In the genomic region with DNA sequence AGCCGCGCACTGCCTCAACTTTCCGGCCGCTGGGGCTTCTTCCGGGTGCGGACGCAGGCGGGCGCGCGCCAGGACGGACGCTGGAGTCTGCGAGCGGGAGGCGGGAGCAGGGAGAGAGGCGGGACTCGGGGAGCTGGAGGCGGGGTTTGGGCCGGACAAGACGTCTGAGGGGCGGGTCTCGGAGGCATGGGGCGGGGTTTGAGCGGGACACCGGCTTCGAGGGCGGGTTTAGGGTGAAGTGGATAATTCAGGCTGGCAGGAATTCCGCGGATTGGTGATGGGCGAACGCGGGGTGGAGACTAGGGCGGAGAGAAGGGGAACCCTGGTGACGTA, we compare ENCODE assay signal across 8 mouse cellular contexts. TPM values are rescaled to one million over a fixed set of nuclear protein-coding genes. Genes with fewer than 3 reads are reported as not detected.
A peak's percentile ranks its signal among the peaks of the same experiment; 100 is the strongest.
DNase-seq lines count a peak whose midpoint lies in the region; ATAC-seq and TF ChIP-seq lines count a peak whose summit lies in the region.

No protein-coding gene starts in this region.

- H3K4me3 ChIP-seq in C2C12 (ENCODE audit: insufficient read depth, poor library complexity, severe bottlenecking): peak overlapping the region; percentile 96
- H3K4me3 ChIP-seq in erythroblast, embryonic 14.5 days (replicated peaks): peak overlapping the region; percentile 98
- peak overlapping the region; percentile 82 for H3K4me3 ChIP-seq in heart, embryonic 12.5 days
- H3K4me3 ChIP-seq in kidney, postnatal 0 days (replicated peaks; ENCODE audit: low read depth, low read length): peak overlapping the region; percentile 82
- H3K4me3 ChIP-seq in liver, embryonic 11.5 days (ENCODE audit: low read depth, low read length): peak overlapping the region; percentile 79
- peak overlapping the region; percentile 83 for H3K4me3 ChIP-seq in stomach, embryonic 14.5 days (ENCODE audit: low read depth, low read length)

- peaks cover 10% of the 10 kb centered on the region for H3K79me3 ChIP-seq in C2C12 (ENCODE audit: low read depth)

- H3K27ac ChIP-seq in heart, embryonic 12.5 days (ENCODE audit: poor library complexity, severe bottlenecking): peak overlapping the region; percentile 94
- peak overlapping the region; percentile 97 for H3K27ac ChIP-seq in kidney, postnatal 0 days
- peak overlapping the region; percentile 93 for H3K27ac ChIP-seq in liver, embryonic 11.5 days (ENCODE audit: low read depth, low read length)
- H3K27ac ChIP-seq in stomach, embryonic 14.5 days (ENCODE audit: low read length): peak overlapping the region; percentile 94

- peaks cover 6% of the 10 kb centered on the region for H3K36me3 ChIP-seq in C2C12 (ENCODE audit: control insufficient read depth, insufficient read depth)
- peaks cover 22% of the 10 kb centered on the region for H3K36me3 ChIP-seq in erythroblast, embryonic 14.5 days (ENCODE audit: control insufficient read depth)
- H3K36me3 ChIP-seq in heart, embryonic 12.5 days: peaks cover 9% of the 10 kb centered on the region
- H3K36me3 ChIP-seq in kidney, postnatal 0 days (ENCODE audit: insufficient read depth, low read length): no peaks in the 10 kb centered on the region
- H3K36me3 ChIP-seq in liver, embryonic 11.5 days (ENCODE audit: control insufficient read depth, insufficient read depth, low read length): peaks cover 4% of the 10 kb centered on the region; the same call in 1 of the 2 replicates
- 0 out of 2 replicates have a peak, but pooled peaks cover 3% of the 10 kb centered on the region for H3K36me3 ChIP-seq in stomach, embryonic 14.5 days (ENCODE audit: control insufficient read depth, insufficient read depth, low read length)

- TF ChIP-seq POLR2A in brain, embryonic 14.5 days (IDR thresholded peaks at IDR 0.05; ENCODE audit: borderline replicate concordance, extremely low read depth, insufficient read depth, insufficient read length, poor library complexity, severe bottlenecking): peak; percentile 41; the same call in 1 of the 2 replicates

- peak overlapping the region; percentile 61 for H3K4me2 ChIP-seq in heart, embryonic 12.5 days
- H3K4me2 ChIP-seq in kidney, postnatal 0 days (ENCODE audit: low read length): peak overlapping the region; percentile 64
- H3K4me2 ChIP-seq in liver, embryonic 11.5 days: peak overlapping the region; percentile 68
- peak overlapping the region; percentile 10 for H3K4me2 ChIP-seq in stomach, embryonic 14.5 days (replicated peaks; ENCODE audit: low read depth, low read length)

- H3K27me3 ChIP-seq in C2C12 (ENCODE audit: control insufficient read depth, insufficient read depth, insufficient read length): no peaks in the 10 kb centered on the region
- peaks cover 3% of the 10 kb centered on the region for H3K27me3 ChIP-seq in erythroblast, embryonic 14.5 days (ENCODE audit: control insufficient read depth)
- H3K27me3 ChIP-seq in heart, embryonic 12.5 days (replicated peaks): no peaks in the 10 kb centered on the region
- no peaks in the 10 kb centered on the region for H3K27me3 ChIP-seq in kidney, postnatal 0 days (ENCODE audit: insufficient read depth, low read length)
- no peaks in the 10 kb centered on the region for H3K27me3 ChIP-seq in liver, embryonic 11.5 days (replicated peaks; ENCODE audit: control insufficient read depth, insufficient read depth, low read length)
- H3K27me3 ChIP-seq in stomach, embryonic 14.5 days (ENCODE audit: control insufficient read depth, insufficient read depth, low read length): no peaks in the 10 kb centered on the region

- H3ac ChIP-seq in C2C12 (ENCODE audit: control insufficient read depth, insufficient read length, low read depth): peak overlapping the region; percentile 95

- ATAC-seq in heart, embryonic 12.5 days (ENCODE audit: insufficient number of reproducible peaks, low FRiP score): peak; percentile 98
- peak; percentile 97 for ATAC-seq in kidney, postnatal 0 days (replicated peaks; ENCODE audit: low FRiP score, low read depth)
- peak; percentile 93 for ATAC-seq in liver, embryonic 11.5 days (replicated peaks; ENCODE audit: low FRiP score)
- peak; percentile 97 for ATAC-seq in stomach, embryonic 14.5 days (ENCODE audit: insufficient number of reproducible peaks, insufficient read depth, low FRiP score, low read depth)

- no peak for TF ChIP-seq CTCF in C2C12 (IDR thresholded peaks at IDR 0.05; ENCODE audit: control insufficient read depth, insufficient read depth, insufficient read length)
- no peak for TF ChIP-seq CTCF in brain, embryonic 14.5 days (IDR thresholded peaks at IDR 0.05; ENCODE audit: borderline replicate concordance, extremely low read depth, insufficient read depth, insufficient read length)
- TF ChIP-seq CTCF in kidney, postnatal 0 days (IDR thresholded peaks at IDR 0.05; ENCODE audit: low read depth): no peak

- WGBS in heart, embryonic 12.5 days: 0% methylated on average over 35 of the region's 35 CpGs
- WGBS in kidney, postnatal 0 days: 1% methylated on average over 35 of the region's 35 CpGs
- under 1% methylated on average over 33 of the region's 35 CpGs for WGBS in liver, embryonic 11.5 days
- under 1% methylated on average over 35 of the region's 35 CpGs for WGBS in stomach, embryonic 14.5 days

- peaks cover 24% of the 10 kb centered on the region for H3K4me1 ChIP-seq in erythroblast, embryonic 14.5 days (ENCODE audit: control insufficient read depth)
- H3K4me1 ChIP-seq in heart, embryonic 12.5 days (replicated peaks): peaks cover 5% of the 10 kb centered on the region
- no peaks in the 10 kb centered on the region for H3K4me1 ChIP-seq in kidney, postnatal 0 days (replicated peaks; ENCODE audit: insufficient read depth, low read length)
- H3K4me1 ChIP-seq in liver, embryonic 11.5 days (replicated peaks; ENCODE audit: control insufficient read depth, insufficient read depth, low read length): 0 out of 2 replicates have a peak, but pooled peaks cover 2% of the 10 kb centered on the region
- peaks cover 7% of the 10 kb centered on the region; the same call in 1 of the 2 replicates for H3K4me1 ChIP-seq in stomach, embryonic 14.5 days (ENCODE audit: control insufficient read depth, insufficient read depth, low read length)

- no peaks in the 10 kb centered on the region for H3K9me3 ChIP-seq in erythroblast, embryonic 14.5 days (ENCODE audit: control insufficient read depth, low read length)
- H3K9me3 ChIP-seq in heart, embryonic 12.5 days (replicated peaks): no peaks in the 10 kb centered on the region
- no peaks in the 10 kb centered on the region for H3K9me3 ChIP-seq in kidney, postnatal 0 days (replicated peaks; ENCODE audit: low read length)
- no peaks in the 10 kb centered on the region for H3K9me3 ChIP-seq in liver, embryonic 11.5 days (ENCODE audit: control insufficient read depth, low read length)
- H3K9me3 ChIP-seq in stomach, embryonic 14.5 days (ENCODE audit: control insufficient read depth, low read depth, low read length): no peaks in the 10 kb centered on the region

- peaks cover 32% of the 10 kb centered on the region for H3K79me2 ChIP-seq in C2C12 (ENCODE audit: control insufficient read depth, insufficient read depth)

- peak; percentile 99 for DNase-seq in brain, embryonic 14.5 days (ENCODE audit: low read depth)
- peak; percentile 98 for DNase-seq in kidney, postnatal 0 days (ENCODE audit: low spot score)
- peak; percentile 99 for DNase-seq in liver, embryonic 11.5 days (ENCODE audit: low spot score)
- peak; percentile 96 for DNase-seq in naive thymus-derived CD4-positive, alpha-beta T cell, adult 2 months (ENCODE audit: low read depth)

- H3K9ac ChIP-seq in heart, embryonic 12.5 days: peak overlapping the region; percentile 96
- peak overlapping the region; percentile 88 for H3K9ac ChIP-seq in kidney, postnatal 0 days (ENCODE audit: low read depth, low read length)
- peak overlapping the region; percentile 86 for H3K9ac ChIP-seq in liver, embryonic 11.5 days (ENCODE audit: low read depth, low read length)
- H3K9ac ChIP-seq in stomach, embryonic 14.5 days (replicated peaks; ENCODE audit: low read depth, low read length): peak overlapping the region; percentile 81

TF ChIP-seq in C2C12, 6 proteins besides CTCF, POLR2A, EP300 and RAD21:
- no peak for TF ChIP-seq CEBPB (IDR thresholded peaks at IDR 0.05; ENCODE audit: low read depth)
- no peak for TF ChIP-seq USF1 (IDR thresholded peaks at IDR 0.05; ENCODE audit: low read depth)
- no peak for TF ChIP-seq FOSL1 (IDR thresholded peaks at IDR 0.05; ENCODE audit: insufficient read depth, low read length, poor library complexity, severe bottlenecking)

RNA-seq across cellular contexts. Expression of gene Mcm9, which starts 0.4 kb away (rescaled TPM):
- polyA plus RNA-seq in C2C12 (2012; fragmentation: generic; extraction: Trizol): 3.9 TPM
- 3.9 and 4.7 TPM in 2 replicates for polyA plus RNA-seq in brain, embryonic 14.5 days (2012; rRNA removed)
- polyA plus RNA-seq in erythroblast, embryonic 14.5 days (2012): 0.46 and 0.53 TPM in 2 replicates
- 11.6 and 14.1 TPM in 2 replicates for polyA plus RNA-seq in heart, embryonic 12.5 days (2016; fragmentation: Nextera tagmentation; extraction: Ambion mirVana)
- polyA plus RNA-seq in kidney, postnatal 0 days (2015; fragmentation: Nextera tagmentation; extraction: Ambion mirVana): 7.9 and 8.9 TPM in 2 replicates
- polyA plus RNA-seq in liver, embryonic 11.5 days (2014; fragmentation: Nextera tagmentation; extraction: Ambion mirVana): 9.1 and 9.2 TPM in 2 replicates
- polyA plus RNA-seq in stomach, embryonic 14.5 days (2014; fragmentation: Nextera tagmentation; extraction: Ambion mirVana): 16.1 and 16.7 TPM in 2 replicates

RNA-seq across cellular contexts. Expression of gene Asf1a, which starts 33.3 kb away (rescaled TPM):
- polyA plus RNA-seq in C2C12 (2012; fragmentation: generic; extraction: Trizol): 21.3 TPM
- polyA plus RNA-seq in brain, embryonic 14.5 days (2012; rRNA removed): 43.8 and 62.0 TPM in 2 replicates
- 1.2 and 1.9 TPM in 2 replicates for polyA plus RNA-seq in erythroblast, embryonic 14.5 days (2012)
- polyA plus RNA-seq in heart, embryonic 12.5 days (2016; fragmentation: Nextera tagmentation; extraction: Ambion mirVana): 80.7 and 80.8 TPM in 2 replicates
- polyA plus RNA-seq in kidney, postnatal 0 days (2015; fragmentation: Nextera tagmentation; extraction: Ambion mirVana): 122 and 126 TPM in 2 replicates
- 172 and 175 TPM in 2 replicates for polyA plus RNA-seq in liver, embryonic 11.5 days (2014; fragmentation: Nextera tagmentation; extraction: Ambion mirVana)
- polyA plus RNA-seq in stomach, embryonic 14.5 days (2014; fragmentation: Nextera tagmentation; extraction: Ambion mirVana): 119 and 123 TPM in 2 replicates

Comparison
In these comparisons a context has a peak if more than half of its experiments do, and no peak if none do; other contexts are left out.
1. Peak in every context shown above with its lines: DNase-seq, ATAC-seq, H3K4me3 ChIP-seq and H3K27ac ChIP-seq.
2. H3K4me2 ChIP-seq: peak in every context shown above with its lines; median percentile 68 in liver, embryonic 11.5 days; 64 in kidney, postnatal 0 days; 61 in heart, embryonic 12.5 days; 10 in stomach, embryonic 14.5 days.